Mouse (Mus musculus) hindbrain, postnatal 0 days (tissue): ENCODE data around the gene Eid1. TPM values are rescaled to one million over a fixed set of nuclear protein-coding genes. Genes with fewer than 3 reads are reported as not detected.
A peak's percentile ranks its signal among the peaks of the same experiment; 100 is the strongest.

ENCODE experiments used
- ATAC-seq: fragments of 200-750 bp; cut with Nextera tagmentation; 2 replicates; pipeline ENCODE4 v1.8.0; 2017; ENCODE audit warnings: mild to moderate bottlenecking, moderate TSS enrichment, moderate library complexity
- DNase-seq: peaks from one replicate; pipeline ENCODE4 v3.0.0-alpha.2; 2015; ENCODE audit warnings: low spot score
- H3K27ac ChIP-seq: fragments of 300-500 bp; sonication (generic); 2 replicates; pipeline ENCODE4 v1.5.1; 2014; ENCODE audit warnings: mild to moderate bottlenecking
- H3K27me3 ChIP-seq: fragments of 300-500 bp; sonication (generic); 2 replicates; pipeline ENCODE4 v1.6.1; 2014; ENCODE audit warnings: low read length, mixed read lengths; ENCODE audit not compliant: insufficient read depth
- H3K36me3 ChIP-seq: fragments of 300-500 bp; sonication (generic); 2 replicates; pipeline ENCODE4 v1.6.1; 2014; ENCODE audit warnings: low read length, mixed read lengths; ENCODE audit not compliant: insufficient read depth
- H3K4me1 ChIP-seq: fragments of 300-500 bp; sonication (generic); 2 replicates; pipeline ENCODE4 v1.6.1; 2014; ENCODE audit warnings: antibody characterized with exemption, low read length, mixed read lengths; ENCODE audit not compliant: insufficient read depth
- H3K4me2 ChIP-seq: fragments of 300-500 bp; sonication (generic); 2 replicates; pipeline ENCODE4 v1.6.1; 2014; ENCODE audit warnings: low read depth, mild to moderate bottlenecking, low read length, moderate library complexity, mixed read lengths
- H3K4me3 ChIP-seq: fragments of 300-500 bp; sonication (generic); 2 replicates; pipeline ENCODE4 v1.5.1; 2014; ENCODE audit warnings: low read length
- H3K9ac ChIP-seq: fragments of 300-500 bp; sonication (generic); replicated peaks from 2 replicates; pipeline ENCODE4 v1.6.1; 2014; ENCODE audit warnings: mild to moderate bottlenecking, low read length, moderate library complexity, mixed read lengths
- H3K9me3 ChIP-seq: fragments of 300-500 bp; sonication (generic); 2 replicates; pipeline ENCODE4 v1.6.1; 2016; ENCODE audit warnings: low read length, mixed read lengths
- CTCF ChIP-seq: IDR thresholded peaks from 2 replicates; pipeline ENCODE4 v1.5.1; 2016; ENCODE audit warnings: antibody characterized with exemption, control low read depth, low read depth
- WGBS: fragments of 180-500 bp; shearing (Covaris S2); extraction: QIAGEN DNeasy Blood & Tissue Kit; methylation state at CpG from one replicate; pipeline ENCODE4 v1.1.7; 2014; 5-methylcytosine and 5-hydroxymethylcytosine counted together
- polyA plus RNA-seq: library from polyadenylated mRNA; unstranded; fragments of >200 nt; fragmentation: Nextera tagmentation; extraction: Ambion mirVana; gene quantifications from 2 replicates; pipeline ENCODE4 v1.2.1, GENCODE M21; 2015
- total RNA-seq: library from RNA; depleted of rRNA; stranded (reverse); fragments of >200 nt; gene quantifications from 2 replicates; pipeline ENCODE4 v1.2.3, GENCODE M21; 2014; rRNA removed

Eid1 gene
- total and polyA plus RNA-seq, 2 experiments from 2014 or later, result 262 to 393 TPM

GRCm38 (mm10) chr2:125704907-125705631 is 32.2 kb downstream of the Eid1 start:
- Histone ChIP-seq H3K36me3 (no peaks in the 10 kb centered on the region), H3K9me3 (no peaks in the 10 kb centered on the region), H3K4me2 (no peak overlapping the region), H3K4me3 (no peak overlapping the region), H3K27ac (peak overlapping the region; percentile 32; the same call in 1 of the 2 replicates), H3K9ac (no peak overlapping the region; the same call in 1 of the 2 replicates), H3K4me1 (0 out of 2 replicates have a peak, but pooled peaks cover 8% of the 10 kb centered on the region), H3K27me3 (no peaks in the 10 kb centered on the region)
- no peak for TF ChIP-seq CTCF
- WGBS, result 31% methylated on average over 12 of the region's 12 CpGs
- peak; percentile 63 for ATAC-seq
- peak; percentile 50 for DNase-seq

- DNase-seq, result peak; percentile 34
- peak; percentile 40 for ATAC-seq
- H3K36me3 ChIP-seq, result no peaks in the 10 kb centered on the region
- no peak overlapping the region for H3K9ac ChIP-seq
- H3K4me3 ChIP-seq, result no peak overlapping the region
- no peak overlapping the region for H3K27ac ChIP-seq
- H3K4me2 ChIP-seq, result no peak overlapping the region
- no peaks in the 10 kb centered on the region for H3K27me3 ChIP-seq
- 0 out of 2 replicates have a peak, but pooled peaks cover 8% of the 10 kb centered on the region for H3K4me1 ChIP-seq
- no peaks in the 10 kb centered on the region for H3K9me3 ChIP-seq
- TF ChIP-seq CTCF, result no peak
- 32% methylated on average over 5 of the region's 5 CpGs for WGBS
Observed at GRCm38 (mm10) chr2:125706510-125706921, 33.6 kb downstream of the Eid1 start.

GRCm38 (mm10) chr2:125716599-125716998 is 43.7 kb downstream of the Eid1 start:
- WGBS, result 80% methylated on average over 8 of the region's 8 CpGs
- H3K27me3 ChIP-seq, result no peaks in the 10 kb centered on the region
- DNase-seq, result no peak
- no peaks in the 10 kb centered on the region for H3K9me3 ChIP-seq
- TF ChIP-seq CTCF, result no peak
- no peak overlapping the region for H3K27ac ChIP-seq
- no peaks in the 10 kb centered on the region for H3K4me1 ChIP-seq
- H3K4me3 ChIP-seq, result no peak overlapping the region
- no peak overlapping the region for H3K9ac ChIP-seq
- no peak for ATAC-seq
- no peaks in the 10 kb centered on the region for H3K36me3 ChIP-seq
- no peak overlapping the region for H3K4me2 ChIP-seq

DNA sequence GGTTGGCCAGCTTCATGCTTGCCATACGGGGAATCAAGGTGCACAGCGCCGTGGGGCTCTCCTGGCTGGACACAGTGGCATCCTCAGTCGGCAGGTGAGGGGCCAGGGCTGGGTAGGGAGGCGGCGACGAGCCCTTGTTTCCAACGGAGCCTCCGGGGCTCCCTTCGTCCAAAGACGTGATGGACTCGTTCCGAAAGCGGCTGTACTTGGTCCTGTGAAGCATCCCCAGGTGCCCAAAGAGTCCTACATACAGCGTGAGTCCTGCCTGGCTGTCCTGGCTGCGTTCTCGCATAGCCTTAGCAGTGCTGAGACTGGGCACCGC is 50.2 kb downstream of the Eid1 start:
- H3K9ac ChIP-seq, result peak overlapping the region; percentile 57
- no peaks in the 10 kb centered on the region for H3K36me3 ChIP-seq
- no peaks in the 10 kb centered on the region for H3K27me3 ChIP-seq
- peak overlapping the region; percentile 49 for H3K4me3 ChIP-seq
- peak overlapping the region; percentile 67; the same call in 1 of the 2 replicates for H3K27ac ChIP-seq
- no peak for DNase-seq
- 2% methylated on average over 18 of the region's 18 CpGs for WGBS
- peak; percentile 3; the same call in 1 of the 2 replicates for ATAC-seq
- H3K4me1 ChIP-seq, result peaks cover 6% of the 10 kb centered on the region; the same call in 1 of the 2 replicates
- H3K4me2 ChIP-seq, result peak overlapping the region; percentile 91
- TF ChIP-seq CTCF, result no peak
- H3K9me3 ChIP-seq, result no peaks in the 10 kb centered on the region

GRCm38 (mm10) chr2:125723408-125724085 is 50.7 kb downstream of the Eid1 start:
- Histone ChIP-seq H3K9ac (peak overlapping the region; percentile 57), H3K4me1 (peaks cover 6% of the 10 kb centered on the region; the same call in 1 of the 2 replicates), H3K27me3 (no peaks in the 10 kb centered on the region), H3K36me3 (no peaks in the 10 kb centered on the region), H3K27ac (peak overlapping the region; percentile 67), H3K4me2 (peak overlapping the region; percentile 91), H3K9me3 (no peaks in the 10 kb centered on the region), H3K4me3 (peak overlapping the region; percentile 49)
- peak; percentile 81 for ATAC-seq
- peak; percentile 50 for TF ChIP-seq CTCF
- peak; percentile 76 for DNase-seq
- WGBS, result under 1% methylated on average over 32 of the region's 34 CpGs

- under 1% methylated on average over 15 of the region's 15 CpGs for WGBS
- H3K4me1 ChIP-seq, result peaks cover 6% of the 10 kb centered on the region; the same call in 1 of the 2 replicates
- no peaks in the 10 kb centered on the region for H3K9me3 ChIP-seq
- no peak for TF ChIP-seq CTCF
- H3K4me2 ChIP-seq, result peak within 1 kb of the TSS; percentile 91
- peak; percentile 83 for DNase-seq
- peak within 1 kb of the TSS; percentile 57 for H3K9ac ChIP-seq
- H3K27ac ChIP-seq, result peak within 1 kb of the TSS; percentile 67
- no peaks in the 10 kb centered on the region for H3K36me3 ChIP-seq
- ATAC-seq, result peak; percentile 86
- no peaks in the 10 kb centered on the region for H3K27me3 ChIP-seq
- H3K4me3 ChIP-seq, result peak within 1 kb of the TSS; percentile 49
Observed at GRCm38 (mm10) chr2:125724086-125724430, 51.2 kb downstream of the Eid1 start, which contains the start of gene Shc4. Gene Shc4 (minus strand): TSS chr2:125724148.

Other genes starting within 250 kb of the Eid1 start
- 0.07 TPM in 1 of 2 replicates, not detected in the other for gene Gm9913, start 168.0 kb upstream of the Eid1 start, total RNA-seq
- gene Gm9913, start 168.0 kb upstream of the Eid1 start, polyA plus RNA-seq, result 0.14 and 0.20 TPM in 2 replicates
- 16.6 and 17.5 TPM in 2 replicates for gene Fbn1, start 165.1 kb upstream of the Eid1 start, total RNA-seq
- 1.9 and 2.3 TPM in 2 replicates for gene Fbn1, start 165.1 kb upstream of the Eid1 start, polyA plus RNA-seq
- gene Cep152, start 48.0 kb upstream of the Eid1 start, total RNA-seq, result 1.5 and 2.4 TPM in 2 replicates
- 1.6 and 1.9 TPM in 2 replicates for gene Cep152, start 48.0 kb upstream of the Eid1 start, polyA plus RNA-seq
- 9.1 and 11.1 TPM in 2 replicates for gene Shc4, start 51.1 kb downstream of the Eid1 start, total RNA-seq
- gene Shc4, start 51.1 kb downstream of the Eid1 start, polyA plus RNA-seq, result 3.9 and 4.5 TPM in 2 replicates
- gene Secisbp2l, start 109.8 kb downstream of the Eid1 start, total RNA-seq, result 43.5 and 47.4 TPM in 2 replicates
- 26.6 and 27.8 TPM in 2 replicates for gene Secisbp2l, start 109.8 kb downstream of the Eid1 start, polyA plus RNA-seq
- 30.0 and 32.2 TPM in 2 replicates for gene Galk2, start 186.0 kb downstream of the Eid1 start, total RNA-seq
- gene Galk2, start 186.0 kb downstream of the Eid1 start, polyA plus RNA-seq, result 28.9 and 31.2 TPM in 2 replicates
- gene Cops2, start 186.0 kb downstream of the Eid1 start, total RNA-seq, result 35.1 and 40.6 TPM in 2 replicates
- gene Cops2, start 186.0 kb downstream of the Eid1 start, polyA plus RNA-seq, result 53.8 and 54.8 TPM in 2 replicates